ENCODE assay signal across 25 mouse cellular contexts in the genomic region with DNA sequence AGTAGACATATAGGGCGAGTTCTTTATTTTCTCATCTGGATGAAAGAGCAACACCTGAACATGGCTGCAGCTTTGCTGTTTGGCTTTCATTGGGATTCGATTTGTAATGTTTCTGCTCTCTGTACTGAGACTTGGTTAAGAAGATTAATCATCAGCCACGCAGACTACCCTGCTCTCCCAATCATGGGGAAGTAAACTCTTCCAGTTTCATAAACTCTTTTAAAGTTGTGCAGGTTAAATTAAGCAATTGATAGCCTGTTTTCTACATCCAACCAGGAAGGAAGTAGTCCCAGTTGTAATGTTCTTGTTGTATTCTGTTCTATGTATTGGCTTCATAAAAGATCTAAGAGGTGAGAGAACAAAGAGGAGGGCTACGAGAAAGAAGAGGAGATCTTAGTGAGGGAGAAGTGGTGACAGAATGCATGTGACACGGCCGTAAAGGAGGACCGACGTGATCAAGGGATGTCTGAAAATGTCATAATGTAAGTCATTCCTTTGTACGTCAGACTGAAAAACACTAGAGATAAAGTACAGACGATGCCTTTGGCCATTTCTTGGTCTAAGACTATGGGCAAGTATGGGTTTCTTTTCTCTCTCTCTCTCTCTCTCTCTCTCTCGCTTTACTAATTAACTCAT.
DNase-seq lines count a peak whose midpoint lies in the region; ATAC-seq and TF ChIP-seq lines count a peak whose summit lies in the region.
"Had no signal": no experiment of that assay in that cellular context is flagged by ENCODE, and none has a peak within 500 bp of the region (broad histone marks: within the 10 kb centered on the region; RNA-seq: fewer than 3 reads in every experiment).

No protein-coding gene starts in this region.

- no peaks in the 10 kb centered on the region for H3K36me3 ChIP-seq in liver, postnatal 0 days (replicated peaks; ENCODE audit: insufficient read depth, low read length)
- no peaks in the 10 kb centered on the region for H3K36me3 ChIP-seq in liver, embryonic 12.5 days
- H3K36me3 ChIP-seq: forebrain, embryonic 10.5 days; heart, embryonic 12.5 days; heart, embryonic 15.5 days had no signal

- TF ChIP-seq CTCF in liver, postnatal 0 days (IDR thresholded peaks at IDR 0.05; ENCODE audit: low read depth): no peak

- H3K4me2 ChIP-seq in liver, postnatal 0 days (ENCODE audit: low read depth, low read length): no peak overlapping the region
- no peak overlapping the region for H3K4me2 ChIP-seq in liver, embryonic 12.5 days
- H3K4me2 ChIP-seq: forebrain, embryonic 13.5 days; heart, embryonic 12.5 days; heart, embryonic 15.5 days; hindbrain, embryonic 14.5 days had no signal

- ATAC-seq in liver, postnatal 0 days: no peak
- ATAC-seq in liver, embryonic 12.5 days: no peak
- ATAC-seq in granulocyte monocyte progenitor cell, adult 5-6 weeks (replicated peaks; ENCODE audit: poor library complexity, severe bottlenecking): peak; percentile 72
- ATAC-seq in neutrophil, adult 5-6 weeks (ENCODE audit: extremely low read depth, insufficient number of reproducible peaks, low FRiP score, poor library complexity, severe bottlenecking): peak; percentile 60; the same call in 1 of the 2 replicates
- ATAC-seq: CD4-positive, CD25-positive, alpha-beta regulatory T cell, adult 4 months; forebrain, embryonic 13.5 days; forebrain, embryonic 16.5 days; hindbrain, postnatal 0 days had no signal

- H3K9me3 ChIP-seq in liver, postnatal 0 days (ENCODE audit: low read length): no peaks in the 10 kb centered on the region; the same call in 1 of the 2 replicates
- H3K9me3 ChIP-seq in liver, embryonic 12.5 days (replicated peaks): no peaks in the 10 kb centered on the region
- H3K9me3 ChIP-seq: forebrain, embryonic 10.5 days; forebrain, embryonic 13.5 days; heart, embryonic 12.5 days; heart, embryonic 15.5 days had no signal

- no peaks in the 10 kb centered on the region for H3K4me1 ChIP-seq in liver, postnatal 0 days (ENCODE audit: insufficient read depth)
- H3K4me1 ChIP-seq in liver, embryonic 12.5 days: no peaks in the 10 kb centered on the region
- H3K4me1 ChIP-seq: forebrain, embryonic 10.5 days; forebrain, embryonic 13.5 days; heart, embryonic 12.5 days; heart, embryonic 15.5 days had no signal

- no peak overlapping the region for H3K27ac ChIP-seq in liver, postnatal 0 days (ENCODE audit: low read depth)
- no peak overlapping the region for H3K27ac ChIP-seq in liver, embryonic 12.5 days
- H3K27ac ChIP-seq: forebrain, embryonic 10.5 days; forebrain, embryonic 13.5 days; heart, embryonic 15.5 days; hindbrain, embryonic 14.5 days; hindbrain, postnatal 0 days had no signal

- TF ChIP-seq EP300 in liver, postnatal 0 days (IDR thresholded peaks at IDR 0.05; ENCODE audit: low read depth): no peak

- H3K4me3 ChIP-seq in liver, postnatal 0 days (ENCODE audit: low read depth, low read length): 0 out of 2 replicates have a peak overlapping the region, but pooled peaks have one; percentile 4
- no peak overlapping the region for H3K4me3 ChIP-seq in liver, embryonic 12.5 days
- H3K4me3 ChIP-seq: forebrain, embryonic 10.5 days; forebrain, embryonic 13.5 days; heart, embryonic 12.5 days; heart, embryonic 15.5 days had no signal

- no peak overlapping the region for H3K9ac ChIP-seq in liver, postnatal 0 days (replicated peaks)
- H3K9ac ChIP-seq in liver, embryonic 12.5 days: no peak overlapping the region
- H3K9ac ChIP-seq: forebrain, embryonic 13.5 days; heart, embryonic 12.5 days; heart, embryonic 15.5 days; hindbrain, embryonic 14.5 days had no signal

- intact Hi-C loops in heart, postnatal 14 days (cut with DNase I): no loop called here

- DNase-seq in liver, postnatal 0 days: no peak
- DNase-seq in gastrocnemius, postnatal 4 days (ENCODE audit: low spot score in 2 of 2): no peak
- no peak for DNase-seq in heart, postnatal 14 days
- DNase-seq: adrenal gland, adult 2 months; adrenal gland, postnatal 14 days; cerebellum, adult 11-12 months; cerebellum, adult 8-10 months; cerebellum, postnatal 10 days; cerebellum, postnatal 36 days; gastrocnemius, postnatal 10 days; gastrocnemius, postnatal 36 days; heart, adult 18-20 months; heart, postnatal 10 days; heart, postnatal 4 days had no signal

- no peaks in the 10 kb centered on the region for H3K27me3 ChIP-seq in liver, postnatal 0 days (ENCODE audit: insufficient read depth, low read length)
- H3K27me3 ChIP-seq in liver, embryonic 12.5 days (replicated peaks): no peaks in the 10 kb centered on the region
- H3K27me3 ChIP-seq: forebrain, embryonic 13.5 days; heart, embryonic 12.5 days; heart, embryonic 15.5 days had no signal

- WGBS in liver, postnatal 0 days (ENCODE audit: insufficient replicate concordance): 65% methylated on average over 11 of the region's 11 CpGs
- 65% methylated on average over 11 of the region's 11 CpGs for WGBS in liver, embryonic 12.5 days (ENCODE audit: insufficient replicate concordance)

Comparison
In these comparisons a context has a peak if more than half of its experiments do, and no peak if none do; other contexts are left out.
1. ATAC-seq: peak in granulocyte monocyte progenitor cell, adult 5-6 weeks (single experiment) and neutrophil, adult 5-6 weeks (single experiment); none in liver, postnatal 0 days (single experiment) and liver, embryonic 12.5 days (single experiment).